Mouse (Mus musculus) midbrain, embryonic 12.5 days (tissue): ENCODE results near the gene Trub1. TPM values are rescaled to one million over a fixed set of nuclear protein-coding genes. Genes with fewer than 3 reads are reported as not detected.
A peak's percentile ranks its signal among the peaks of the same experiment; 100 is the strongest.

Experiments used
- ATAC-seq: fragments of 200-750 bp; cut with Nextera tagmentation; 2 replicates; pipeline ENCODE4 v1.8.0; 2017; ENCODE audit warnings: low read depth, moderate TSS enrichment, moderate library complexity; ENCODE audit not compliant: low FRiP score
- H3K27ac ChIP-seq: fragments of 300-500 bp; sonication (generic); replicated peaks from 2 replicates; pipeline ENCODE4 v1.5.1; 2016; ENCODE audit warnings: mild to moderate bottlenecking
- H3K27me3 ChIP-seq: fragments of 300-500 bp; sonication (generic); 2 replicates; pipeline ENCODE4 v1.6.1; 2016; ENCODE audit warnings: mild to moderate bottlenecking
- H3K36me3 ChIP-seq: fragments of 300-500 bp; sonication (generic); 2 replicates; pipeline ENCODE4 v1.6.1; 2016
- H3K4me1 ChIP-seq: fragments of 300-500 bp; sonication (generic); 2 replicates; pipeline ENCODE4 v1.6.1; 2016
- H3K4me2 ChIP-seq: fragments of 300-500 bp; sonication (generic); replicated peaks from 2 replicates; pipeline ENCODE4 v1.6.1; 2016; ENCODE audit warnings: mild to moderate bottlenecking, moderate library complexity
- H3K4me3 ChIP-seq: fragments of 300-500 bp; sonication (generic); 2 replicates; pipeline ENCODE4 v1.5.1; 2016; ENCODE audit warnings: mild to moderate bottlenecking
- H3K9ac ChIP-seq: fragments of 300-500 bp; sonication (generic); replicated peaks from 2 replicates; pipeline ENCODE4 v1.6.1; 2016; ENCODE audit warnings: mild to moderate bottlenecking, moderate library complexity
- H3K9me3 ChIP-seq: fragments of 300-500 bp; sonication (generic); 2 replicates; pipeline ENCODE4 v1.6.1; 2016; ENCODE audit warnings: mild to moderate bottlenecking
- WGBS: fragments of 180-500 bp; shearing (Covaris S2); methylation state at CpG from one replicate; pipeline ENCODE4 v1.1.7; 2016; 5-methylcytosine and 5-hydroxymethylcytosine counted together
- polyA plus RNA-seq: library from polyadenylated mRNA; unstranded; fragments of >200 nt; fragmentation: Nextera tagmentation; extraction: Ambion mirVana; gene quantifications from 2 replicates; pipeline ENCODE4 v1.2.1, GENCODE M21; 2016

Gene Trub1
- polyA plus RNA-seq, result 14.4 and 21.3 TPM in 2 replicates

DNA sequence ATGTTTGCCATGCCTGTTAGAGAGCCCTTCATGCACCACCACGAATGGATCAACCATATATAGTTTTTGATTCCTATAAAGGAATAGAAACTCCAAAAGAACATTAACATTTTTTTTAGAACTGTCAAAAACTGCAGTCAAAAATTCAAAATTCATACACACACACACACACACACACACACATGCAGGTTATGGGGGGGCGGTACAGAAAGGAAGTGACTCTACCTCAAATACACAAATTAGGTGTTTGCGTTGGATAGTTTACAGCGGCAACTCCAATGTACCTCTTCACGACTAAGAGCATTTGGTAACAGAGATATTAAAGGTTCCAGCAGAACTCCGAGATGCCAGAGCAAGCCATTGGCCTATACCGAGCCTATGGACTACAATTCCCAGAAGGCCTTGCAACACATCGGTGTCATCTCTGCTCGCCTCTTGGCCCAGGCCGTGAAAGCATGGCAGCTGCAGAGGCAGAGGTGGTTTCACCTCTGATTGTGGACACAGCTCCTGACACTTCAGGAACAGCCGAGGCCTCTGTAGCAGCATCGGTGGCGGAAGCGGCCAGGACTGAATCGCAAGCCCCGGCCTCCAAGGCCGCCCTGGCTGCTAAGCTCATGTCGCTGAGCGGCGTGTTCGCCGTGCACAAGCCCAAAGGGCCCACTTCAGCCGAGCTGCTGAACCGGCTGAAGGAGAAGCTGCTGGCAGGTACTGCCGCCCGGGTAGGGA is at the start of gene Trub1:
Trub1 (plus strand) TSS at position 421 of the 726 bp plus-strand sequence.
- Histone ChIP-seq H3K36me3 (no peaks in the 10 kb centered on the region), H3K27me3 (no peaks in the 10 kb centered on the region), H3K27ac (no peak within 1 kb of the TSS), H3K4me2 (peak within 1 kb of the TSS; percentile 59), H3K4me1 (peaks cover 13% of the 10 kb centered on the region), H3K9ac (peak within 1 kb of the TSS; percentile 75), H3K4me3 (peak within 1 kb of the TSS; percentile 81), H3K9me3 (no peaks in the 10 kb centered on the region)
- WGBS, result 6% methylated on average over 26 of the region's 26 CpGs
- ATAC-seq, result peak; percentile 97

DNA sequence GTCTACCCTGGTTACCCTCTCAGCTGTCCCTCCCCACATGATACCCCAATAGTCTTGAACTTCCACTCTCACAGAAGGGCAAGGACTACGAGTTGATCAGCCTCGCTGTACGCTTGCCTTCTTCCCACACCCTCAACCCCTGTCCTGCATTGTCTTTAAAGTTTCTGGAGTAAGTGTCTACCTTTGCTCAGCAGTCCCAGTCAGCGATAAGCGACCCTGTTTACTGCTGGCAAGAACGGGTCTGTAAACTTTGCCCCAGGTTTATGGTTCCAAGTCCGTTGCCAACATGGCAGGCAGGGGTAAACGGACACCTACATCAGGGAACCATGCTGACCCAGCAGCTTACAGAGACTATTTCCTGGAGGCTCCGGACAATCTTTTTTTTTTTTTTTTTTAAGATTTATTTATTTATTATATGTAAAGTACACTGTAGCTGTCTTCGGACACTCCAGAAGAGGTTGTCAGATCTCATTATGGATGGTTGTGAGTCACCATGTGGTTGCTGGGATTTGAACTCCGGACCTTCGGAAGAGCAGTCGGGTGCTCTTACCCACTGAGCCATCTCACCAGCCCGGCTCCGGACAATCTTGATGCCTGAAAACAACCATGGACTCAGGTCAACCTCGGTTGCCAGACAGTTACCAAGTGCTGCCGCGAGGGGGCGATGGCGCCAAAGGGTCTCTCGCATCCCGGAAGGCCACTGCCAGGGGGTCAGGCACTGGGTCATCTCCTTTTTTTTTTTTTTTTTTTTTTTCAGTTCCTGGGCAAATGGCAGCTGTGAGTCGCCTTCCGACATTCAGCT is 48.8 kb upstream of the Trub1 start:
- WGBS, result 14% methylated on average over 24 of the region's 24 CpGs
- Histone ChIP-seq H3K36me3 (no peaks in the 10 kb centered on the region), H3K27me3 (no peaks in the 10 kb centered on the region), H3K4me1 (peaks cover 2% of the 10 kb centered on the region; the same call in 1 of the 2 replicates), H3K9me3 (no peaks in the 10 kb centered on the region), H3K4me2 (peak overlapping the region; percentile 31), H3K9ac (no peak overlapping the region), H3K27ac (no peak overlapping the region), H3K4me3 (no peak overlapping the region)
- ATAC-seq, result peak; percentile 54; the same call in 1 of the 2 replicates

DNA sequence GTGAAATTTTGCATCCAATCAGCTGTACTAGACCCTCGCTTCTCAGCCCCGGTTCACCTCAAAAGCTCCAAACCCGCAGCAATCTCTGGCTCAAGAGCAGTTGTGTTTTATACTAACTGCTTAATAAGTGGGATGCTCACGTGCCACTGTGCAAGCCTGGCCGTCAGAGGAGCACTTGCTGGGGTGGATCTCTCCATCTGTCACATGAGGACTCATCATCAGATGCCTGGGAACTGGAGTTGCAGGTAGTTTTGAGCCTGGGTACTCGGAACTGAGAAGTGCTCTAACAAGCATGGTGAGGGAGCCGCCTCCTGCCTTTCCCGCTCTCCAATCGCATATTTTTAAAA is 48.2 kb upstream of the Trub1 start:
- 0 out of 2 replicates have a peak overlapping the region, but pooled peaks have one; percentile 10 for H3K4me3 ChIP-seq
- ATAC-seq, result peak; percentile 27; the same call in 1 of the 2 replicates
- 13% methylated on average over 9 of the region's 9 CpGs for WGBS

DNA sequence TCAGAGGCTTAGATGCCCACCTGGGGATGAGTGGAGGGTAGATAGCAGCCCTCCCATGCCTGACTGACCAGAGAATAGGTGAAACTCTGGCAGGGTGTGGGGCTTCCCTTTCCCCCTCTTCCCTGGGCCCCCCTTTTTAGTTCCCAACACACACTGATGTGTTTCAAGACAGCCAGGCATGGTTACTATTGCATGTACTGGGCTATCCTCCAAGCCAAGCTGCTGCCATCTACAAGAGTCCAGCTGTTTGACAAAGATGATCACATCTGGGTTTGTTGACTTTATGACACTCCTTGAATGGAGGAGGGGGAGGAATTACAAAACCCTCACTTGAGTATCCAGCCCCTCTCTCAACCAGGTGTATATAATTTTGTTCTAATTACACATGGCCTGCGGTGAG is 44.8 kb upstream of the Trub1 start:
- Histone ChIP-seq H3K27ac (no peak overlapping the region), H3K27me3 (0 out of 2 replicates have a peak, but pooled peaks cover 4% of the 10 kb centered on the region), H3K4me1 (peaks cover 9% of the 10 kb centered on the region; the same call in 1 of the 2 replicates), H3K36me3 (no peaks in the 10 kb centered on the region), H3K9me3 (no peaks in the 10 kb centered on the region), H3K9ac (no peak overlapping the region), H3K4me3 (no peak overlapping the region), H3K4me2 (no peak overlapping the region)
- WGBS, result 94% methylated on average over 1 of the region's 1 CpGs
- no peak for ATAC-seq

More for the DNA sequence above, 48.2 kb upstream of the Trub1 start:
- Histone ChIP-seq H3K9me3 (no peaks in the 10 kb centered on the region), H3K4me2 (peak overlapping the region; percentile 31), H3K27me3 (no peaks in the 10 kb centered on the region), H3K27ac (no peak overlapping the region), H3K36me3 (no peaks in the 10 kb centered on the region), H3K9ac (no peak overlapping the region), H3K4me1 (peaks cover 2% of the 10 kb centered on the region; the same call in 1 of the 2 replicates)

DNA sequence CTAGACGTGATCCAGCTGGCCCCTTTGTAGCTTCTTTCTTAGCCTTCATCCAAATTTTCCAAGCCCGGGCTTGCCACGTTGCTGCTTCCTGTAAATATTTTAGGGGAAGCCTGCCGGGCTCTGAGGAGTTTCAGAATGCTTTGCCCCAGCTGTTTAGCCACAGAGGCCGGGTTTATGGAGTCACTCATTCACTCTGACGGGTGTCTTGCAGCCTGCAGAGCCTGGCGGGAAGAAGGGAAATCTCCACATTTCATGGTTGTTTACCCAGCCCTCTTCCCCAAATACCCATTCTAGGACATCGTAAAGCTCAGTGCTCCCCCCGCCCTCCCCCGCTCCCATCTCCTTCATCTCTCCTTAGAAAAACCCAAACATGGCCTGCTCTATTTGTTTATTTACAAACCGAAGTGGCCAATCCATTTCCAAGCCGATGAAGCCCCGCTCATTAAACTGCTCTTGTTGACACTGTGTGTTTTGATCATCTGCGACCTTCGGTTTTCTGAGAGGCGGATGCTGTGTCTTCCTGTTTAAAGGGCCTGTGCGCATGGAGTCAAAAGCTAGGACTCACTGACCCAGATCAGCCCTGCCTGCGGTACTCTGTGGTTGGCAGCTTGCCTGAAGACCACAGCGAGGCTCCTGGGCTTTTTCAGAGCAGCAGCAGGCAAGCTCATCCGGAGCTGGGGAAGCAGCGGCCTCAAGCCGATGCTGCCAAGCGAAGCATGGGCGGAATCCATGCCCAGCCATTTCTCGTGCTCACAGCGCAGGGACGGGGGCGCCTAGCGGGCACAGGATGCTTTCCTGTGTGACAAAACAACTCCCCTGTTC is 41.1 kb upstream of the Trub1 start:
- 48% methylated on average over 29 of the region's 29 CpGs for WGBS
- H3K27me3 ChIP-seq, result 0 out of 2 replicates have a peak, but pooled peaks cover 7% of the 10 kb centered on the region
- no peaks in the 10 kb centered on the region for H3K9me3 ChIP-seq
- ATAC-seq, result no peak
- H3K27ac ChIP-seq, result 0 out of 2 replicates have a peak overlapping the region, but pooled peaks have one; percentile 25
- peaks cover 7% of the 10 kb centered on the region; the same call in 1 of the 2 replicates for H3K4me1 ChIP-seq
- no peak overlapping the region for H3K4me3 ChIP-seq
- H3K4me2 ChIP-seq, result peak overlapping the region; percentile 13
- no peak overlapping the region for H3K9ac ChIP-seq
- H3K36me3 ChIP-seq, result no peaks in the 10 kb centered on the region

DNA sequence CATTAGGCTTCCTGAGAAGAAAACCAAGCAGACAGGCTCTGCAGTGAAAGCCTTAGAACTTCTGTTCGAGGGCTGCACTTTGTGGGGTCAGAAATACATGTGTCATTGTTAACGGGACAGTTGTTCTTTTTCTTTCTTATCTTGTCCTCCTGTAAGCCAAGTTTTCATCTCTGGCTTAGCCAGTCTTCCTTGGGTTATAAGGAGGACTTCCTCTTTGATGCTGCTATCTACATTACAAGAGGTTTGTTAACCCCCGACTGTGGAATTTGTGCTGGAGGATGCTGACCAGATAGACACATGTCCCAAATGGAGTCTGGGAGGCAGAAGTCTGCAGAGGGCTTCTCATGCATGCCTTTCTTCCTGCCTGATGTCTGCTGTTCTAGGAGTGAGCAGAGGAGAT is 39.5 kb upstream of the Trub1 start:
- Histone ChIP-seq H3K9ac (no peak overlapping the region), H3K36me3 (no peaks in the 10 kb centered on the region), H3K4me2 (no peak overlapping the region), H3K4me1 (peaks cover 11% of the 10 kb centered on the region; the same call in 1 of the 2 replicates), H3K4me3 (no peak overlapping the region), H3K9me3 (no peaks in the 10 kb centered on the region), H3K27me3 (0 out of 2 replicates have a peak, but pooled peaks cover 7% of the 10 kb centered on the region), H3K27ac (no peak overlapping the region)
- WGBS, result 85% methylated on average over 3 of the region's 3 CpGs
- no peak for ATAC-seq

DNA sequence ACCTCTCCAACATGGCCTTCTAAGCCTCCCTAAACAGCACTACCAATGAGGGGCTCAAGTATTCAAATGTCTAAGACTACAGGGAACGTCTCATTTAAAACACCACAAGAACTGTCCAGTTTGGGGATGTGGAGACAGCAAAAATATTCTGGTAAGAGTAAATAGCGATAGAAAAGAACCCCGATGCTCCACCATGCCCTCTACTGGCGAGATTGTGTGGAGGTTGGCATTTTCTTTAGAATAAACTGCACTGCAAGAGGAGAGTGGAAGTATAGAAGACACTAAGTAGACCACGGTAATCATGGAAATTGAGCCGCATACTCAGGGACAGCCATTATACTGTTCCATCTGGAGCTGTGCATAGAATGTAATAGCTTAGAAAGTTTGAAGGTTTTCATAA is 38.8 kb upstream of the Trub1 start:
- Histone ChIP-seq H3K36me3 (no peaks in the 10 kb centered on the region), H3K9ac (no peak overlapping the region), H3K4me3 (no peak overlapping the region), H3K27ac (no peak overlapping the region), H3K9me3 (no peaks in the 10 kb centered on the region), H3K27me3 (0 out of 2 replicates have a peak, but pooled peaks cover 7% of the 10 kb centered on the region), H3K4me2 (no peak overlapping the region), H3K4me1 (peaks cover 14% of the 10 kb centered on the region; the same call in 1 of the 2 replicates)
- no peak for ATAC-seq
- 82% methylated on average over 6 of the region's 6 CpGs for WGBS

DNA sequence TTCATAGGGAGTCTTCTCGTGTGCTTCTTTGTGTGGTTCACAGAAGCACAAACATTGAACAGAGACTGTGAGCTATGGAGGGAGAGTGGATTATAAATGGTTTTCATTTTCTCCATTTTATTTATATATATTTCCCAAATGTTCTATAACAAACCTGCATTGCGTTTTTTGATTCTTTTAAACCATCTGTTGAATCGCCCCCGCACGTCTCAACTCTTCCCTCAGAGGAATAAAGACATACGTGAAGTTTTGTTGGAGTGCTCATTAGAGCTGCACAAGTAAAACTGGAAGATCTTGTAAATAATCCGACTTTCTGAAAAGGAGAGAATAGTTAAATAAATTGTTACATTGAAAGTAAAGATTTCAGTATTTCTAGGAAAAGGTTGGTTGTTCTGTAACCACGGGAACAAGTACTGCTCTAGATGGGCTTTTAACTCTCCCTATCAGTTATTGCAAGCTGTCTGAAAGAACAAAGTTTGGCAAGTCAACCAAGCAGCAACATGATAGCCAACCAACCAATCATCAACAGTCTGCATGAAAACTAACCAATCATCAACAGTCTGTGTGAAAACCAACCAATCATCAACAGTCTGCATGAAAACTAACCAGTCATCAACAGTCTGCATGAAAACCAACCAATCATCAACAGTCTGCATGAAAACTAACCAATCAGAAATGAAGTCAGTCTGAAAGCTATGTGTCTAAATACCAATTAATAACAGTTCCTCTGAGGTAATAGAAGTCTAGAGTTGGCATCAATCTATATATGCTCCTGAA is 37.5 kb upstream of the Trub1 start:
- H3K9ac ChIP-seq, result no peak overlapping the region
- H3K4me3 ChIP-seq, result no peak overlapping the region
- no peaks in the 10 kb centered on the region for H3K36me3 ChIP-seq
- ATAC-seq, result no peak
- no peak overlapping the region for H3K27ac ChIP-seq
- 92% methylated on average over 8 of the region's 8 CpGs for WGBS
- H3K4me1 ChIP-seq, result peaks cover 14% of the 10 kb centered on the region; the same call in 1 of the 2 replicates
- no peak overlapping the region for H3K4me2 ChIP-seq
- 0 out of 2 replicates have a peak, but pooled peaks cover 7% of the 10 kb centered on the region for H3K27me3 ChIP-seq
- H3K9me3 ChIP-seq, result no peaks in the 10 kb centered on the region

DNA sequence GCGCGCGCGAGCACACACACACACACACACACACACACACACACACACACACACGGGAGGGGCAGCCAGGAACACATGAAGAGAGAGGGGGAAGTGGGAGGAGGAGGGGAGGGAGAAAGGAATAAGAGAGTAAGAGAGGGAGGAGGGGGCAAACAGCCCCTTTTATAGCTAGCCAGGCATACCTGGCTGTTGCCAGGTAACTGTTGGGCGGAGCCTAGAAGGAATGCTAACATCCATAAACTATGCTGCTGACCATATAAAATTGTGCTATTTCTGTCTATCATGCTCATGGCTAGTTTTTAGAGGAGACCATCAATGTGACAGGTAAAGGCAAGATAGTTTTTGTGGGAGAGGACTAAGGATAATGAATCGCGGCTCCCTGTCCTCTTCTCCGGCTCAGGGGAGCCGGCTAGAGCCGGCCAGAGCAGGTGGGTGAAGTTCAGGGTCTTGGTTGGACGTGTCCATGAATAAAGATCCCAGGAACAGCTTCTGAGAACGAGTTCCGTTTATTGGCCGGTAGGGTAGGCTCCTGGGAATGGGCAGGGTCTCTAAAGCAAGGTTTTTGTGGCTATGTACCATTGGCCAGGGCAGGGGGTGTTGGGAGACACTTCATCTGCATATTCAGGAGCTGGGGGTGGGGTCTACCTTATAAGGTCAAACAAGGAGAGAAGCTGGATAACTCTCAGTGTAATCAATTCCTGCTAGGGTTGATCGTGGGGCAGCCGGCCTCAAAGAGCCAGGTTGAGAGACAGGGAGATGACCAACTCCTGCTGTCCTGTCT is 34.7 kb upstream of the Trub1 start:
- Histone ChIP-seq H3K9me3 (no peaks in the 10 kb centered on the region), H3K4me1 (peaks cover 7% of the 10 kb centered on the region; the same call in 1 of the 2 replicates), H3K9ac (no peak overlapping the region), H3K4me3 (no peak overlapping the region), H3K4me2 (peak overlapping the region; percentile 34), H3K36me3 (no peaks in the 10 kb centered on the region), H3K27ac (no peak overlapping the region), H3K27me3 (peaks cover 8% of the 10 kb centered on the region; the same call in 1 of the 2 replicates)
- ATAC-seq, result no peak
- 24% methylated on average over 14 of the region's 17 CpGs for WGBS

DNA sequence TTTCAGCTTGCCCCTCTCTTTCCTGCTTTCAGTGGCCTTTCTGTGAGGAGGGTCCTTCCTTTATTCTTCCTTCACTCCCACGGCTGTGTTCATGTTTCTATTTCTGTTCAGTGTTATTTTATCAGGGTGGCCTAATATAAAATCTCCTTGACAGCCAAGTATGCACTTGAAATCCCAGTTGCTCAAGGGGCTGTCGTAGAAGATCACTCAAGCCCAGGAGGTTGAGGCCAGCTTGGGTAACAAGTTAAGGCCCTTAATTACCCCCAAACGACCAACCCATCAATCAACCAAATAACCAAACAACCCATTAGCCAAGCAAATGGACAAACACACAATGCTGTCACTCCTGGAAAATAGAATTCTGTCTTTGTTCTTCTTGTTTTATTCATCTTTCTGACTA is 29.3 kb upstream of the Trub1 start:
- H3K4me1 ChIP-seq, result peaks cover 1% of the 10 kb centered on the region; the same call in 1 of the 2 replicates
- no peaks in the 10 kb centered on the region for H3K36me3 ChIP-seq
- no peaks in the 10 kb centered on the region for H3K9me3 ChIP-seq
- no peak overlapping the region for H3K4me2 ChIP-seq
- no peak overlapping the region for H3K27ac ChIP-seq
- 62% methylated on average over 3 of the region's 3 CpGs for WGBS
- no peak for ATAC-seq
- H3K9ac ChIP-seq, result no peak overlapping the region
- peaks cover 5% of the 10 kb centered on the region; the same call in 1 of the 2 replicates for H3K27me3 ChIP-seq
- no peak overlapping the region for H3K4me3 ChIP-seq
